Mouse (Mus musculus) kidney, embryonic 16.5 days (tissue): ENCODE data around the gene Tph1. TPM values are rescaled to one million over a fixed set of nuclear protein-coding genes. Genes with fewer than 3 reads are reported as not detected.

ENCODE experiments used
- ATAC-seq: fragments of 200-750 bp; cut with Nextera tagmentation; 2 replicates; pipeline ENCODE4 v1.8.0; 2017; ENCODE audit warnings: moderate TSS enrichment; ENCODE audit not compliant: low FRiP score, low TSS enrichment
- H3K27ac ChIP-seq: fragments of 300-500 bp; sonication (generic); 2 replicates; pipeline ENCODE4 v1.5.1; 2014; ENCODE audit warnings: low read length
- H3K27me3 ChIP-seq: fragments of 300-500 bp; sonication (generic); 2 replicates; pipeline ENCODE4 v1.6.1; 2014; ENCODE audit warnings: low read length, control low read depth, mixed read lengths; ENCODE audit not compliant: insufficient read depth
- H3K36me3 ChIP-seq: fragments of 300-500 bp; sonication (generic); 2 replicates; pipeline ENCODE4 v1.6.1; 2014; ENCODE audit warnings: low read length, control low read depth, mixed read lengths; ENCODE audit not compliant: insufficient read depth
- H3K4me1 ChIP-seq: fragments of 300-500 bp; sonication (generic); 2 replicates; pipeline ENCODE4 v1.6.1; 2014; ENCODE audit warnings: low read length, control low read depth, mixed read lengths; ENCODE audit not compliant: insufficient read depth
- H3K4me2 ChIP-seq: fragments of 300-500 bp; sonication (generic); replicated peaks from 2 replicates; pipeline ENCODE4 v1.6.1; 2014; ENCODE audit warnings: low read depth, low read length
- H3K4me3 ChIP-seq: fragments of 300-500 bp; sonication (generic); 2 replicates; pipeline ENCODE4 v1.5.1; 2014; ENCODE audit warnings: mild to moderate bottlenecking, low read length
- H3K9ac ChIP-seq: fragments of 300-500 bp; sonication (generic); replicated peaks from 2 replicates; pipeline ENCODE4 v1.6.1; 2014; ENCODE audit warnings: low read length
- H3K9me3 ChIP-seq: fragments of 300-500 bp; sonication (generic); 2 replicates; pipeline ENCODE4 v1.6.1; 2016; ENCODE audit warnings: low read length, control low read depth
- WGBS: fragments of 180-500 bp; shearing (Covaris S2); extraction: QIAGEN DNeasy Blood & Tissue Kit; methylation state at CpG from one replicate; pipeline ENCODE4 v1.1.7; 2014; 5-methylcytosine and 5-hydroxymethylcytosine counted together
- polyA plus RNA-seq: library from polyadenylated mRNA; unstranded; fragments of >200 nt; fragmentation: Nextera tagmentation; extraction: Ambion mirVana; gene quantifications from 2 replicates; pipeline ENCODE4 v1.2.1, GENCODE M21; 2015

The Tph1 gene
- polyA plus RNA-seq: 1.9 and 2.2 TPM in 2 replicates

- no peak within 1 kb of the TSS for H3K27ac ChIP-seq
- no peak for ATAC-seq
- H3K4me2 ChIP-seq: no peak within 1 kb of the TSS
- no peak within 1 kb of the TSS for H3K9ac ChIP-seq
- no peaks in the 10 kb centered on the region; the same call in 1 of the 2 replicates for H3K27me3 ChIP-seq
- no peak within 1 kb of the TSS for H3K4me3 ChIP-seq
- 19% methylated on average over 10 of the region's 10 CpGs for WGBS
- H3K36me3 ChIP-seq: no peaks in the 10 kb centered on the region
- H3K9me3 ChIP-seq: no peaks in the 10 kb centered on the region
- peaks cover 8% of the 10 kb centered on the region for H3K4me1 ChIP-seq
Observed at GRCm38 (mm10) chr7:46672160-46672672, at the start of gene Tph1. Gene Tph1, minus strand, starts transcription at chr7:46672537.

- no peak overlapping the region for H3K9ac ChIP-seq
- H3K4me3 ChIP-seq: no peak overlapping the region
- H3K4me2 ChIP-seq: no peak overlapping the region
- no peaks in the 10 kb centered on the region for H3K36me3 ChIP-seq
- no peak for ATAC-seq
- WGBS: 80% methylated on average over 9 of the region's 9 CpGs
- no peaks in the 10 kb centered on the region for H3K9me3 ChIP-seq
- H3K27ac ChIP-seq: no peak overlapping the region
- H3K27me3 ChIP-seq: no peaks in the 10 kb centered on the region
- no peaks in the 10 kb centered on the region for H3K4me1 ChIP-seq
Observed at GRCm38 (mm10) chr7:46720460-46720859, 48.1 kb upstream of the Tph1 start.

- ATAC-seq: no peak
- H3K27me3 ChIP-seq: no peaks in the 10 kb centered on the region
- H3K36me3 ChIP-seq: no peaks in the 10 kb centered on the region
- no peak overlapping the region for H3K27ac ChIP-seq
- no peak overlapping the region for H3K4me3 ChIP-seq
- WGBS: 80% methylated on average over 7 of the region's 7 CpGs
- no peaks in the 10 kb centered on the region for H3K9me3 ChIP-seq
- H3K4me2 ChIP-seq: no peak overlapping the region
- H3K4me1 ChIP-seq: no peaks in the 10 kb centered on the region
- no peak overlapping the region for H3K9ac ChIP-seq
Observed at GRCm38 (mm10) chr7:46719526-46719925, 47.2 kb upstream of the Tph1 start.

GRCm38 (mm10) chr7:46718591-46719270 lies 46.4 kb upstream of the Tph1 start:
- no peak overlapping the region for H3K4me3 ChIP-seq
- H3K27ac ChIP-seq: no peak overlapping the region
- H3K9me3 ChIP-seq: no peaks in the 10 kb centered on the region
- 0 out of 2 replicates have a peak, but pooled peaks cover under 1% of the 10 kb centered on the region for H3K4me1 ChIP-seq
- no peaks in the 10 kb centered on the region for H3K27me3 ChIP-seq
- no peaks in the 10 kb centered on the region for H3K36me3 ChIP-seq
- H3K4me2 ChIP-seq: no peak overlapping the region
- no peak overlapping the region for H3K9ac ChIP-seq
- WGBS: 80% methylated on average over 7 of the region's 7 CpGs
- ATAC-seq: no peak

GRCm38 (mm10) chr7:46716897-46717296 lies 44.6 kb upstream of the Tph1 start:
- Histone ChIP-seq H3K9ac (no peak overlapping the region), H3K27me3 (no peaks in the 10 kb centered on the region), H3K27ac (no peak overlapping the region), H3K36me3 (no peaks in the 10 kb centered on the region), H3K4me1 (0 out of 2 replicates have a peak, but pooled peaks cover 2% of the 10 kb centered on the region), H3K9me3 (no peaks in the 10 kb centered on the region), H3K4me3 (no peak overlapping the region), H3K4me2 (no peak overlapping the region)
- ATAC-seq: no peak
- WGBS: 46% methylated on average over 5 of the region's 5 CpGs

- ATAC-seq: no peak
- no peak within 1 kb of the TSS for H3K9ac ChIP-seq
- H3K4me2 ChIP-seq: no peak within 1 kb of the TSS
- no peaks in the 10 kb centered on the region for H3K36me3 ChIP-seq
- no peaks in the 10 kb centered on the region for H3K9me3 ChIP-seq
- WGBS: 88% methylated on average over 5 of the region's 5 CpGs
- H3K4me1 ChIP-seq: 0 out of 2 replicates have a peak, but pooled peaks cover 2% of the 10 kb centered on the region
- no peak within 1 kb of the TSS for H3K27ac ChIP-seq
- H3K27me3 ChIP-seq: no peaks in the 10 kb centered on the region
- no peak within 1 kb of the TSS for H3K4me3 ChIP-seq
Observed at GRCm38 (mm10) chr7:46715600-46715999, 43.3 kb upstream of the Tph1 start, which contains the start of gene Saa3. Gene Saa3, minus strand, starts transcription at chr7:46715700.

- peaks cover 5% of the 10 kb centered on the region for H3K4me1 ChIP-seq
- H3K27ac ChIP-seq: no peak overlapping the region
- no peak for ATAC-seq
- no peaks in the 10 kb centered on the region for H3K27me3 ChIP-seq
- WGBS: 32% methylated on average over 6 of the region's 6 CpGs
- H3K9ac ChIP-seq: no peak overlapping the region
- no peak overlapping the region for H3K4me2 ChIP-seq
- no peaks in the 10 kb centered on the region for H3K9me3 ChIP-seq
- H3K4me3 ChIP-seq: no peak overlapping the region
- H3K36me3 ChIP-seq: no peaks in the 10 kb centered on the region
Observed at GRCm38 (mm10) chr7:46714518-46714917, 42.2 kb upstream of the Tph1 start.

- H3K9ac ChIP-seq: no peak overlapping the region
- H3K27ac ChIP-seq: no peak overlapping the region
- H3K4me1 ChIP-seq: peaks cover 9% of the 10 kb centered on the region
- no peak for ATAC-seq
- H3K4me3 ChIP-seq: no peak overlapping the region
- H3K4me2 ChIP-seq: no peak overlapping the region
- H3K27me3 ChIP-seq: no peaks in the 10 kb centered on the region
- H3K36me3 ChIP-seq: peaks cover 7% of the 10 kb centered on the region
- WGBS: 71% methylated on average over 6 of the region's 6 CpGs
- H3K9me3 ChIP-seq: no peaks in the 10 kb centered on the region
Observed at GRCm38 (mm10) chr7:46712250-46712649, 39.9 kb upstream of the Tph1 start.

GRCm38 (mm10) chr7:46710390-46710844 lies 38.1 kb upstream of the Tph1 start, which contains the start of gene Saal1:
Gene Saal1, minus strand, starts transcription at chr7:46710680.
- 0% methylated on average over 38 of the region's 38 CpGs for WGBS
- ATAC-seq: peak; percentile 98
- no peaks in the 10 kb centered on the region for H3K27me3 ChIP-seq

GRCm38 (mm10) chr7:46700521-46701025 lies 28.2 kb upstream of the Tph1 start:
- no peak overlapping the region for H3K4me3 ChIP-seq
- ATAC-seq: no peak
- no peaks in the 10 kb centered on the region for H3K9me3 ChIP-seq
- no peak overlapping the region for H3K9ac ChIP-seq
- peaks cover 75% of the 10 kb centered on the region for H3K36me3 ChIP-seq
- WGBS: 89% methylated on average over 6 of the region's 6 CpGs
- H3K4me2 ChIP-seq: no peak overlapping the region
- H3K27ac ChIP-seq: no peak overlapping the region
- H3K27me3 ChIP-seq: no peaks in the 10 kb centered on the region
- no peaks in the 10 kb centered on the region for H3K4me1 ChIP-seq

More at GRCm38 (mm10) chr7:46710390-46710844, 38.1 kb upstream of the Tph1 start, which contains the start of gene Saal1:
- H3K4me3 ChIP-seq: peak within 1 kb of the TSS; percentile 79
- peak within 1 kb of the TSS; percentile 59 for H3K4me2 ChIP-seq
- H3K9ac ChIP-seq: peak within 1 kb of the TSS; percentile 84
- peaks cover 19% of the 10 kb centered on the region for H3K36me3 ChIP-seq
- no peaks in the 10 kb centered on the region for H3K9me3 ChIP-seq
- H3K4me1 ChIP-seq: peaks cover 9% of the 10 kb centered on the region
- H3K27ac ChIP-seq: peak within 1 kb of the TSS; percentile 63; the same call in 1 of the 2 replicates
